ENCODE assay signal across 12 mouse cellular contexts in the genomic region with DNA sequence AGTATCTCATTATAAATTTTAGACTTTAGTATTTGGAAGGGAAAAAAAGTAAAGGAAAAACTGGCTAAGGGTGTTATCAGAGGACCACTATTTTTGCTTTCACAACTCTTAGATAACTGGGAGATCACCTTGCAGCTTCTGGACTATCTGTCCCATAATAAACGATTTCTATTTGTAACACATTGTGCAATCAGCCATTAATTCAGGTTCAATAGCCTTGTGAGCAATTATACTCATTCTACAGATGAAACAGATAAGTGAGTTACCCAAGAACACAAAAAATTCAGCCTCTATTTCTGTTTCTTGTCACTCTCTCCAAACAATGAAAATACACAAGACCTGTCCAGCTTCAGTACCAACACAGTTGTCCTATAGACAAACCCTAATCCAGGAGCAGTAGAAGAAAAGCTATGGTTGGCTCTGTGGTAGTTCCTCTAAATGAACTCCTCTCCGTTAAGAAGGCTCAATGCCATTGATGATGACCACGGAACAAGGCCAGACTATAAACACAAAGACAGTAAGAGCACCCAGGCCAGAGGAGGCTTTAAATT. TPM values are rescaled to one million over a fixed set of nuclear protein-coding genes. Genes with fewer than 3 reads are reported as not detected.
DNase-seq lines count a peak whose midpoint lies in the region; ATAC-seq and TF ChIP-seq lines count a peak whose summit lies in the region.
"Had no signal": no experiment of that assay in that cellular context is flagged by ENCODE, and none has a peak within 500 bp of the region (broad histone marks: within the 10 kb centered on the region; RNA-seq: fewer than 3 reads in every experiment).

No protein-coding gene starts in this region.

- H3K27ac ChIP-seq in heart, embryonic 14.5 days (replicated peaks in 1 of 2; ENCODE audit: control insufficient read depth in 1 of 2, insufficient read depth in 1 of 2, low read depth in 2 of 2, low read length in 2 of 2) = no peak overlapping the region
- H3K27ac ChIP-seq in bone marrow macrophage, adult 2 months (ENCODE audit: insufficient read depth, low read depth, low read length) = no peak overlapping the region
- H3K27ac ChIP-seq in hindbrain, embryonic 12.5 days = no peak overlapping the region
- H3K27ac ChIP-seq in midbrain, embryonic 11.5 days (ENCODE audit: low read depth, low read length) = no peak overlapping the region

- no peak for TF ChIP-seq POLR2A in bone marrow macrophage, adult 2 months (IDR thresholded peaks at IDR 0.05; ENCODE audit: borderline replicate concordance, low read depth, low read length)

- no peak for ATAC-seq in heart, embryonic 14.5 days (ENCODE audit: insufficient number of reproducible peaks, insufficient read depth, low FRiP score, low read depth)
- ATAC-seq in hindbrain, embryonic 12.5 days (ENCODE audit: low FRiP score) = no peak
- no peak for ATAC-seq in midbrain, embryonic 11.5 days (ENCODE audit: low FRiP score)
- ATAC-seq: CD4-positive, CD25-positive, alpha-beta regulatory T cell, adult 4 months had no signal

- H3K4me3 ChIP-seq in heart, embryonic 14.5 days (ENCODE audit: control insufficient read depth in 1 of 2, insufficient read depth in 1 of 2, low read depth in 1 of 2, low read length in 2 of 2) = no peak overlapping the region; a peak in 1 of 4 replicates
- peak overlapping the region; percentile 84; the same call in 1 of the 2 replicates for H3K4me3 ChIP-seq in bone marrow macrophage, adult 2 months (ENCODE audit: insufficient read depth, low read length)
- H3K4me3 ChIP-seq in hindbrain, embryonic 12.5 days = 0 out of 2 replicates have a peak overlapping the region, but pooled peaks have one; percentile 51
- no peak overlapping the region for H3K4me3 ChIP-seq in midbrain, embryonic 11.5 days (ENCODE audit: low read depth, low read length)

- WGBS in heart, embryonic 14.5 days = 72% methylated on average over 3 of the region's 3 CpGs
- WGBS in hindbrain, embryonic 12.5 days = 77% methylated on average over 3 of the region's 3 CpGs
- WGBS in midbrain, embryonic 11.5 days = 75% methylated on average over 3 of the region's 3 CpGs

- H3K36me3 ChIP-seq in heart, embryonic 14.5 days (ENCODE audit: control insufficient read depth, insufficient read depth, low read length) = no peaks in the 10 kb centered on the region
- H3K36me3 ChIP-seq in hindbrain, embryonic 12.5 days = no peaks in the 10 kb centered on the region
- no peaks in the 10 kb centered on the region for H3K36me3 ChIP-seq in midbrain, embryonic 11.5 days (ENCODE audit: control insufficient read depth, insufficient read depth, low read length)

- H3K27me3 ChIP-seq in heart, embryonic 14.5 days (ENCODE audit: control insufficient read depth, insufficient read depth, low read length) = no peaks in the 10 kb centered on the region
- H3K27me3 ChIP-seq in hindbrain, embryonic 12.5 days = no peaks in the 10 kb centered on the region
- H3K27me3 ChIP-seq in midbrain, embryonic 11.5 days (ENCODE audit: control insufficient read depth, insufficient read depth, low read length) = no peaks in the 10 kb centered on the region

- no peak for TF ChIP-seq CTCF in bone marrow macrophage, adult 2 months (IDR thresholded peaks at IDR 0.05; ENCODE audit: low read depth, low read length)

- H3K9ac ChIP-seq in heart, embryonic 14.5 days (ENCODE audit: low read length) = no peak overlapping the region
- no peak overlapping the region for H3K9ac ChIP-seq in hindbrain, embryonic 12.5 days
- H3K9ac ChIP-seq in midbrain, embryonic 11.5 days (ENCODE audit: low read length) = no peak overlapping the region

- peaks cover 0 to 2% of the 10 kb centered on the region in 2 experiments; a peak in 2 of 4 replicates for H3K4me1 ChIP-seq in heart, embryonic 14.5 days (ENCODE audit: control insufficient read depth in 2 of 2, insufficient read depth in 2 of 2, low read length in 2 of 2)
- H3K4me1 ChIP-seq in bone marrow macrophage, adult 2 months (ENCODE audit: control insufficient read depth, insufficient read depth, low read length) = peaks cover 6% of the 10 kb centered on the region
- H3K4me1 ChIP-seq in hindbrain, embryonic 12.5 days = peaks cover 5% of the 10 kb centered on the region
- no peaks in the 10 kb centered on the region; the same call in 1 of the 2 replicates for H3K4me1 ChIP-seq in midbrain, embryonic 11.5 days (ENCODE audit: control insufficient read depth, insufficient read depth, low read length)

- intact Hi-C loops in left cerebral cortex, postnatal 36 days (cut with DNase I) = no loop called here

- no peak for DNase-seq in heart, postnatal 4 days
- DNase-seq in midbrain, embryonic 11.5 days (ENCODE audit: low spot score, missing footprints) = peak; percentile 76
- DNase-seq in embryo, embryonic 11 days = no peak
- DNase-seq in left cerebral cortex, postnatal 36 days (ENCODE audit: low spot score in 2 of 2) = no peak
- DNase-seq in urinary bladder, adult 18-20 months (ENCODE audit: low spot score in 2 of 2) = no peak
- DNase-seq: cerebellum, postnatal 25 days; gastrocnemius, postnatal 25 days; left cerebral cortex, postnatal 4 days had no signal

- no peaks in the 10 kb centered on the region for H3K9me3 ChIP-seq in heart, embryonic 14.5 days (ENCODE audit: control insufficient read depth, low read length)
- H3K9me3 ChIP-seq in hindbrain, embryonic 12.5 days (replicated peaks) = no peaks in the 10 kb centered on the region
- H3K9me3 ChIP-seq in midbrain, embryonic 11.5 days (ENCODE audit: control insufficient read depth, low read length) = no peaks in the 10 kb centered on the region

- peak overlapping the region; percentile 64 for H3K4me2 ChIP-seq in heart, embryonic 14.5 days (ENCODE audit: low read length)
- H3K4me2 ChIP-seq in hindbrain, embryonic 12.5 days (replicated peaks) = peak overlapping the region; percentile 57
- peak overlapping the region; percentile 52 for H3K4me2 ChIP-seq in midbrain, embryonic 11.5 days

RNA-seq across cellular contexts. Expression of a gene that starts 1.7 kb away (rescaled TPM):
- polyA plus RNA-seq in heart, embryonic 14.5 days (2014; fragmentation: Nextera tagmentation; extraction: Ambion mirVana) = 40.9 and 45.3 TPM in 2 replicates
- total RNA-seq in heart, postnatal 4 days (2021) = 10 to 100 TPM; 22.9 to 23.8 TPM
- 15.4 and 20.5 TPM in 2 replicates for polyA plus RNA-seq in bone marrow macrophage, adult 2 months (2012; ENCODE audit: insufficient read depth, insufficient read length, missing spikeins)
- 48.3 and 50.9 TPM in 2 replicates for polyA plus RNA-seq in hindbrain, embryonic 12.5 days (2016; fragmentation: Nextera tagmentation; extraction: Ambion mirVana)
- 52.4 and 56.8 TPM in 2 replicates for polyA plus RNA-seq in midbrain, embryonic 11.5 days (2014; fragmentation: Nextera tagmentation; extraction: Ambion mirVana)
- total RNA-seq in left cerebral cortex, postnatal 36 days (2021) = 10 to 100 TPM; 42.7 to 53.1 TPM

Comparison
In these comparisons a context has a peak if more than half of its experiments do, and no peak if none do; other contexts are left out.
1. H3K4me3 ChIP-seq: peak in bone marrow macrophage, adult 2 months (single experiment) and hindbrain, embryonic 12.5 days (single experiment); none in heart, embryonic 14.5 days (0 of 2) and midbrain, embryonic 11.5 days (single experiment).
2. Peak in every context shown above with its lines, with median percentiles within 50 percentile points of each other: H3K4me2 ChIP-seq.